Mouse (Mus musculus) right cerebral cortex, postnatal 36 days (tissue): ENCODE data around the gene Ttll4.

Experiments
- DNase-seq, 2 experiments: peaks; one replicate each; pipeline ENCODE4 v3.0.0; 2022; ENCODE audit warnings: low spot score in 2 of 2, mixed read lengths in 1 of 2

Gene Ttll4

GRCm38 (mm10) chr1:74752833-74753232 lies 91.3 kb downstream of the Ttll4 start:
- no peak for DNase-seq
